Mouse (Mus musculus) heart, postnatal 36 days (tissue): ENCODE results near the gene Fgf18. TPM values are rescaled to one million over a fixed set of nuclear protein-coding genes. Genes with fewer than 3 reads are reported as not detected.
A peak's percentile ranks its signal among the peaks of the same experiment; 100 is the strongest.

Experiments
- DNase-seq, 2 experiments: peaks; one replicate each; pipeline ENCODE4 v3.0.0; 2021 to 2022
- intact Hi-C: fragments of 180-260 bp; cut with DNase I; formaldehyde crosslinking; loops from one replicate; pipeline ENCODE4 v1.15.1; 2025
- total RNA-seq, 2 experiments: library from RNA; stranded (reverse); gene quantifications; 2 replicates each; pipeline ENCODE4 v1.2.3; 2021

Gene Fgf18
- total RNA-seq, 2 experiments from 2014 or later: 2.8 to 3.1 TPM

DNA sequence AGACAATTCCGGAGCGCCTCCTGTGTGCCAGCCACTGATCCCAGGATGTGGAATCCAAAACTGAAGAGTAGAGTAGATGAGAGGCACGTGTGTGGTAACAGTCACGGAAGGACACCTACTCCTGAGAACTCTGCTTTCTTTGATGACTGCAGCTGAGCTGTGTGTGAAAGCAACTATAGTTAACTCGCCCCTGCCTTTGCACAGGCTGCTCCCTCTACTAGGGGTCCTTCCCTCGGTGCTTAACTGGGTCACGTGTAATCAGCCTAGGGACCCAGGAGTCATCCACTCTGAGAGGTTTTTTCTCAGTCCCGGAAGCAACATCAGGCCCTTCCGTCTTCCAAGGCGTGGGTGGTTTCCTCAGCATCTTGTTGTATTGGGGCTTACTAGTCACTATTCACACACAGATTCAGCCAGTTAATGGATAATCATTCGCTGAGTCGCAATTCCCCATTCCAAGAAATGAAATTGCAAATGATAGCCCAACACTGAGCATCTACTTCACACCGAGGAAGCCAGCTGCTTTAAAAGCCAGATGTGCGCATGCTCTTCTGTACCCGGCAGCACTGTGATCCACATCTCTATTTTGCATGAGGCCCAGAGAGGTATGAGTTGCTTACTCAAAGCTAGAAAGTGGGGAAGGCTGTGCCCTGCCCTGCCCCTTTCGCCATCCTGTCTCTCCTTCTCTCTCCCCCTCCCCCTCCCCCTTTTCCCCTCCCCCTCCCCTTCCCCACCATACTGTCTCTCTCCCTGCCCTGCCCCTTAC lies 67.0 kb downstream of the Fgf18 start:
- no peak for DNase-seq
- intact Hi-C loops: no loop called here

DNA sequence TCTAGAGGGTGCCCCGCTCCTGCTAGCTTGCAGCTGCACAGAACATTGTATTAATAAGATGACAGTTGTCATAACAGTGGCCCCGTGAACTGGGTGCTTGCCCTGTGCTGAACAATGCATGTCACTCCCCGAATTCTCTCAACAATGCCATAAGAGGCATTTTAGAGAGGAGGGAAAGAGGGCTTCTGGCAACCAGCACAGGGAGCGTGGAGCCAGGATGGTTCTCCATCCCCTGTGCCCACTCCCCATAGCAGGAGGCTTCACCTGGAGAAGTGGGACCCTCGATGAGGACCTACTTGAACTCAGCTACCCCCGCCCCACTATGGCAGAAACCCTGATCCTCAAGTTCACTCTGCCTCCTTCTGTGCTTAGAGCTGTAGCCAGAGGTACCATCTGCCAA lies 67.8 kb downstream of the Fgf18 start:
- no peak for DNase-seq
- intact Hi-C loops: loop anchor here (5.0 kb wide), 1 partner anchor 68 kb away; the partner anchor contains the start of gene Fgf18

DNA sequence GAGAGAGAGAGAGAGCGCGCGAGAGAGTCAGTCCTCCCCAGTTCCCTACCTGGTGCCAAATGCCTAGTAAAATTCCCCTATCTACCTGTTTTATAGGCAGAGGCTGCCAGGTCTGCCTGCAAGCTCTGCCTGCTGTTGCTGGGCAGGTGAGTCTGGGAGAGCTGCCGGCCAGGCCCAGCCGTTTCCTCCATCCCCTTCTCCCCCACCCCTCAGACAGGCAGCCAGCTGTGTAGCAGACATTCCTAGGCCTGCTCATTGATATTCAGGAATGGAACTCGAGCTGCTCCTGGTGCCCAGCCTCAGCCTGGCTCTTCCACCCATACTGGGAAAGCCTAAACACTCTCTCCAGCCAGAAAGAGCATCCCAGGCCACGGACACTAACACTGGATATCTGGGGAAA lies 69.2 kb downstream of the Fgf18 start:
- DNase-seq: no peak

DNA sequence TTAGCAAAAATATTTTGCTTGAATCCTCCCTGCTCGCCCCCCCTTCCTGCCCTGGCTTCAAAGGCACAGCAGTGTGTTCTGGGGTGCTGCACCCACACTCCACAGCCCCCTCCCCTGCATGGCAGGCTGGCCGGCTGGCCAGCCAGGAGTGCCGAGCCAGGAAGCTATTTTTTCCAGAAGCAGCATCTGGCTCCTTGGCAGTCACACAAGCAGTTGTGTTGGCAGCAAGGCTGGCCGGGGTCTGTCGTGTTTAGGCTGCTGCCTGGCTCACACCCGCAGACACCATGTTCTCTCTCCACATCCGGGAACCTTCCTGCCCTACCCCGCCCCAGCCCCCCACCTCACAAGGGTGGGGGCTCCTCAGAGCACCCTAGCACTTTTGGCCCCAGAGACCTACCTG lies 71.9 kb downstream of the Fgf18 start:
- DNase-seq: peak; percentile 57 to 72
- intact Hi-C loops: loop anchor here (5.0 kb wide), 1 partner anchor 72 kb away; the partner anchor contains the start of gene Fgf18

More for the DNA sequence above, 69.2 kb downstream of the Fgf18 start:
- intact Hi-C loops: loop anchor here (5.0 kb wide), 1 partner anchor 69 kb away; the partner anchor contains the start of gene Fgf18

DNA sequence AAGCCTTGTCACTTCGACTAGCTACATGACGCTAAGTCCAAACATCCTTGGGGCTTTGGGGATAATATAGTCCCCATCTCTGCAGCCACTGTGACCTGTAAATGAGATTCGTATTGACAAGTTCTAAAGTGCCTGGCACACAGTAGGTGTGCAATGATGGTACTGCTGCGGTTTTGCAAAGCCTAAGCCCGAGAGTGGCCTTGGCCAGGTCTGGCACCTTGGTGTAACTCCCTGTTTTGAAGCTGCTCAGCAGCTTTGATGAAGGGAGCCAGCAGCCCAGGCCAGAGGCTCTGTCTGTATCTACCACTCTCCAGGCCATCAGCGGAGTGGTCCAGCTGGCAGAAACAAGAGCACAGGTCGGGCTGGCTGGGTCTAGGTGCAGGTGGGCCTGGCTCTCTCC lies 72.7 kb downstream of the Fgf18 start:
- intact Hi-C loops: no loop called here
- DNase-seq: peak in 1 of 2 experiments; percentile 32

DNA sequence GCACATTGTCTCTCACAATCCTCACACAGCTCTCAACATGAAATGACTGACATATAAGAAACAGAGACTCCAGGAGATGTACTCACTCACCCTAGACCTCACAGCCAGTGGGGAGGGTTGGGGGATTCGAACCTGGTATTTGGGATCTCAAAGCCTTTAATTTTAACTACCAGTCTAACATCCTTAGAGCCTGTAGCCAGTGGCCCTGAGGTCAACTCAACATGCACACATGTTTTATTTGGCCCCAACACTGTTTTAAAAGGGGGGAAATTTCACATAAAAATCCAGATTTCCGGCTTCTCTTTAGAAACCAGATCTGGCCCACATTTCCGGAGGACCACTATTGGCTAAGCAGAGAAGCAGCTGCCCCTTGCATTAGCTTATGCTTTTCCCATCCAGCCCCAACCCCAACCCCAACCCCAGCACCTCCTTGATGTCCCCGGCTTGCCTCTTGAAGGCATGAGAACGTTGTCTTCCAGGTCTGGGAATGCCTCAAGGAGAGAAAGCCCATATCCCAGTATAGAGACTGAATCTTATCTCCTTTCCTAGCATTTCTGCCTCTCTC lies 75.8 kb downstream of the Fgf18 start:
- intact Hi-C loops: no loop called here

DNA sequence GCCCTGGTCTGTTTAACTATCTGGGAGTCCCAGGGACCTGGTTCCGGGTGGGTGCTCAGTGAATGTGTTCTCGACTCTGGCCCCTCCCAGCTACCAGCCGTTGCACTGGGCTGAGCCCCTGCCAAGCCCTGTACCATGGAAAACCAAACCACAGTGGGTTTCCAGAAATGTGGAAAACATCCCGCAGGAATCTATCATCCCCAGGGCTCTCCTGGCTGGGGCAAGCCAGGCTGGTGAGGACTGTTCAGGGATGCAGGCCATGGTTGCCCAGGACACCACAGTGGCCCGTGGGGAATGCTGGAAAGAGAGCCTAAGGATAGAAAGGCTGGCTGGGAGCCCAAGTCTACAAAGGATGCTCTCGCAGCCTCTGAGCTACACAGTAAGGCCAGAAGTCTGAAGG lies 76.7 kb downstream of the Fgf18 start:
- no peak for DNase-seq

More for the DNA sequence above, 75.8 kb downstream of the Fgf18 start:
- DNase-seq: no peak

More for the DNA sequence above, 76.7 kb downstream of the Fgf18 start:
- intact Hi-C loops: no loop called here

Other genes with a start within 250 kb of the Fgf18 start
- 100 to 1,000 TPM; 132 to 163 TPM for gene Npm1, start 15.8 kb upstream of the Fgf18 start, total RNA-seq
- not detected for gene Tlx3, start 56.2 kb upstream of the Fgf18 start, total RNA-seq
- not detected for gene Gm12117, start 129.3 kb upstream of the Fgf18 start, total RNA-seq